Mouse (Mus musculus): Measurements from ENCODE around the gene Myl9. TPM values are rescaled to one million over a fixed set of nuclear protein-coding genes. Genes with fewer than 3 reads are reported as not detected.
"Not testable (repeated sequence)": the region's sequence is repeated elsewhere in the genome, so short reads cannot be mapped to it uniquely, and the experiment has no call there.

The Myl9 gene
- polyA plus RNA-seq, 1 experiment = 9.4 TPM

- H3K4me1 ChIP-seq (ENCODE audit: control insufficient read depth, insufficient read depth, low read length) = peaks cover 3% of the 10 kb centered on the region
- TF ChIP-seq EP300 (IDR thresholded peaks at IDR 0.05; ENCODE audit: insufficient read depth, low read depth, low read length) = no peak
- TF ChIP-seq CTCF (IDR thresholded peaks at IDR 0.05; ENCODE audit: low read depth, low read length) = no peak
- no peak for TF ChIP-seq POLR2A (IDR thresholded peaks at IDR 0.05; ENCODE audit: insufficient read depth, low read length)
These were observed 8.9 kb downstream of the Myl9 start for GRCm38 (mm10) chr2:156784016-156784585.

GRCm38 (mm10) chr2:156784891-156785290 lies 9.7 kb downstream of the Myl9 start:
- TF ChIP-seq POLR2A (IDR thresholded peaks at IDR 0.05; ENCODE audit: insufficient read depth, low read length) (no peak), CTCF (IDR thresholded peaks at IDR 0.05; ENCODE audit: low read depth, low read length) (no peak), EP300 (IDR thresholded peaks at IDR 0.05; ENCODE audit: insufficient read depth, low read depth, low read length) (no peak)
- no peak overlapping the region for H3K9ac ChIP-seq (ENCODE audit: low read depth, poor library complexity, severe bottlenecking)
- H3K9me3 ChIP-seq (replicated peaks; ENCODE audit: control insufficient read depth, insufficient read depth, low read length, poor library complexity, severe bottlenecking) = peaks cover 12% of the 10 kb centered on the region

More at GRCm38 (mm10) chr2:156784016-156784585, 8.9 kb downstream of the Myl9 start:
- Histone ChIP-seq H3K9me3 (replicated peaks; ENCODE audit: control insufficient read depth, insufficient read depth, low read length, poor library complexity, severe bottlenecking) (peaks cover 12% of the 10 kb centered on the region), H3K27me3 (ENCODE audit: control insufficient read depth, insufficient read depth, low read length, poor library complexity, severe bottlenecking) (no peaks in the 10 kb centered on the region), H3K36me3 (ENCODE audit: control insufficient read depth, insufficient read depth, low read length, poor library complexity, severe bottlenecking) (no peaks in the 10 kb centered on the region), H3K4me3 (ENCODE audit: low read depth, low read length) (no peak overlapping the region), H3K9ac (ENCODE audit: low read depth, poor library complexity, severe bottlenecking) (no peak overlapping the region), H3K27ac (ENCODE audit: insufficient read depth, low read length) (no peak overlapping the region)

GRCm38 (mm10) chr2:156786369-156786768 lies 11.1 kb downstream of the Myl9 start:
- H3K4me1 ChIP-seq (ENCODE audit: control insufficient read depth, insufficient read depth, low read length); H3K27me3 ChIP-seq (ENCODE audit: control insufficient read depth, insufficient read depth, low read length, poor library complexity, severe bottlenecking); H3K4me3 ChIP-seq (ENCODE audit: low read depth, low read length); H3K9ac ChIP-seq (ENCODE audit: low read depth, poor library complexity, severe bottlenecking); H3K36me3 ChIP-seq (ENCODE audit: control insufficient read depth, insufficient read depth, low read length, poor library complexity, severe bottlenecking); H3K27ac ChIP-seq (ENCODE audit: insufficient read depth, low read length): not testable (repeated sequence)
- H3K9me3 ChIP-seq (replicated peaks; ENCODE audit: control insufficient read depth, insufficient read depth, low read length, poor library complexity, severe bottlenecking) = peaks cover 12% of the 10 kb centered on the region

More at GRCm38 (mm10) chr2:156784891-156785290, 9.7 kb downstream of the Myl9 start:
- H3K27ac ChIP-seq (ENCODE audit: insufficient read depth, low read length) = no peak overlapping the region
- no peaks in the 10 kb centered on the region for H3K27me3 ChIP-seq (ENCODE audit: control insufficient read depth, insufficient read depth, low read length, poor library complexity, severe bottlenecking)
- H3K4me3 ChIP-seq (ENCODE audit: low read depth, low read length) = no peak overlapping the region
- peaks cover 3% of the 10 kb centered on the region for H3K4me1 ChIP-seq (ENCODE audit: control insufficient read depth, insufficient read depth, low read length)
- no peaks in the 10 kb centered on the region for H3K36me3 ChIP-seq (ENCODE audit: control insufficient read depth, insufficient read depth, low read length, poor library complexity, severe bottlenecking)

- H3K9ac ChIP-seq (ENCODE audit: low read depth, poor library complexity, severe bottlenecking) = no peak overlapping the region
- no peak overlapping the region for H3K27ac ChIP-seq (ENCODE audit: insufficient read depth, low read length)
- H3K9me3 ChIP-seq (replicated peaks; ENCODE audit: control insufficient read depth, insufficient read depth, low read length, poor library complexity, severe bottlenecking) = peaks cover 12% of the 10 kb centered on the region
- H3K27me3 ChIP-seq (ENCODE audit: control insufficient read depth, insufficient read depth, low read length, poor library complexity, severe bottlenecking) = no peaks in the 10 kb centered on the region
- no peaks in the 10 kb centered on the region for H3K36me3 ChIP-seq (ENCODE audit: control insufficient read depth, insufficient read depth, low read length, poor library complexity, severe bottlenecking)
- TF ChIP-seq EP300 (IDR thresholded peaks at IDR 0.05; ENCODE audit: insufficient read depth, low read depth, low read length) (no peak), POLR2A (IDR thresholded peaks at IDR 0.05; ENCODE audit: insufficient read depth, low read length) (no peak)
- no peak overlapping the region for H3K4me3 ChIP-seq (ENCODE audit: low read depth, low read length)
- H3K4me1 ChIP-seq (ENCODE audit: control insufficient read depth, insufficient read depth, low read length) = no peaks in the 10 kb centered on the region
These were observed 12.0 kb downstream of the Myl9 start for GRCm38 (mm10) chr2:156787090-156787775.

- Histone ChIP-seq H3K9me3 (replicated peaks; ENCODE audit: control insufficient read depth, insufficient read depth, low read length, poor library complexity, severe bottlenecking) (peaks cover 12% of the 10 kb centered on the region), H3K4me3 (ENCODE audit: low read depth, low read length) (no peak overlapping the region), H3K27ac (ENCODE audit: insufficient read depth, low read length) (no peak overlapping the region), H3K9ac (ENCODE audit: low read depth, poor library complexity, severe bottlenecking) (no peak overlapping the region), H3K4me1 (ENCODE audit: control insufficient read depth, insufficient read depth, low read length) (no peaks in the 10 kb centered on the region), H3K36me3 (ENCODE audit: control insufficient read depth, insufficient read depth, low read length, poor library complexity, severe bottlenecking) (no peaks in the 10 kb centered on the region), H3K27me3 (ENCODE audit: control insufficient read depth, insufficient read depth, low read length, poor library complexity, severe bottlenecking) (no peaks in the 10 kb centered on the region)
- TF ChIP-seq EP300 (IDR thresholded peaks at IDR 0.05; ENCODE audit: insufficient read depth, low read depth, low read length) (no peak), POLR2A (IDR thresholded peaks at IDR 0.05; ENCODE audit: insufficient read depth, low read length) (no peak), CTCF (IDR thresholded peaks at IDR 0.05; ENCODE audit: low read depth, low read length) (peak; percentile 23)
These were observed 12.5 kb downstream of the Myl9 start for GRCm38 (mm10) chr2:156787776-156788105.

GRCm38 (mm10) chr2:156788836-156789235 lies 13.6 kb downstream of the Myl9 start:
- Histone ChIP-seq H3K4me1 (ENCODE audit: control insufficient read depth, insufficient read depth, low read length) (no peaks in the 10 kb centered on the region), H3K9me3 (replicated peaks; ENCODE audit: control insufficient read depth, insufficient read depth, low read length, poor library complexity, severe bottlenecking) (peaks cover 12% of the 10 kb centered on the region), H3K4me3 (ENCODE audit: low read depth, low read length) (no peak overlapping the region), H3K27me3 (ENCODE audit: control insufficient read depth, insufficient read depth, low read length, poor library complexity, severe bottlenecking) (no peaks in the 10 kb centered on the region), H3K27ac (ENCODE audit: insufficient read depth, low read length) (no peak overlapping the region), H3K9ac (ENCODE audit: low read depth, poor library complexity, severe bottlenecking) (no peak overlapping the region), H3K36me3 (ENCODE audit: control insufficient read depth, insufficient read depth, low read length, poor library complexity, severe bottlenecking) (no peaks in the 10 kb centered on the region)
- TF ChIP-seq CTCF (IDR thresholded peaks at IDR 0.05; ENCODE audit: low read depth, low read length) = no peak
- TF ChIP-seq POLR2A (IDR thresholded peaks at IDR 0.05; ENCODE audit: insufficient read depth, low read length) = no peak
- TF ChIP-seq EP300 (IDR thresholded peaks at IDR 0.05; ENCODE audit: insufficient read depth, low read depth, low read length) = no peak
